Comparison of ENCODE assay signal across 8 mouse cellular contexts in genomic region chr8:83921558-83921957, GRCm38 (mm10). TPM values are rescaled to one million over a fixed set of nuclear protein-coding genes. Genes with fewer than 3 reads are reported as not detected.
A peak's percentile ranks its signal among the peaks of the same experiment; 100 is the strongest.
DNase-seq lines count a peak whose midpoint lies in the region; ATAC-seq and TF ChIP-seq lines count a peak whose summit lies in the region.

No protein-coding gene starts in this region.

- ATAC-seq in hindbrain, embryonic 13.5 days (ENCODE audit: low FRiP score) = no peak
- ATAC-seq in intestine, embryonic 15.5 days = peak; percentile 29; the same call in 1 of the 2 replicates
- ATAC-seq in stomach, postnatal 0 days (ENCODE audit: low FRiP score, low TSS enrichment) = 0 out of 2 replicates have a peak, but pooled peaks have one; percentile 28

- 82% methylated on average over 3 of the region's 3 CpGs for WGBS in hindbrain, embryonic 10.5 days
- WGBS in hindbrain, embryonic 13.5 days = 77% methylated on average over 3 of the region's 3 CpGs
- 68% methylated on average over 3 of the region's 3 CpGs for WGBS in intestine, embryonic 15.5 days
- 81% methylated on average over 3 of the region's 3 CpGs for WGBS in limb, embryonic 10.5 days
- 74% methylated on average over 3 of the region's 3 CpGs for WGBS in stomach, postnatal 0 days

- no peak overlapping the region for H3K27ac ChIP-seq in hindbrain, embryonic 10.5 days
- no peak overlapping the region for H3K27ac ChIP-seq in hindbrain, embryonic 13.5 days
- H3K27ac ChIP-seq in intestine, embryonic 15.5 days = no peak overlapping the region
- no peak overlapping the region for H3K27ac ChIP-seq in limb, embryonic 10.5 days
- H3K27ac ChIP-seq in stomach, postnatal 0 days (replicated peaks) = no peak overlapping the region

- DNase-seq in hindbrain, embryonic 10.5 days (ENCODE audit: low spot score) = peak; percentile 81
- DNase-seq in brain, embryonic 18.5 days (ENCODE audit: low read depth, low spot score) = peak; percentile 61
- DNase-seq in fibroblast of lung, adult 2 months (ENCODE audit: low read depth) = peak; percentile 49
- DNase-seq in limb, embryonic 10.5 days (ENCODE audit: low spot score) = peak; percentile 85
- DNase-seq in naive thymus-derived CD4-positive, alpha-beta T cell, adult 2 months (ENCODE audit: low read depth) = peak; percentile 88
- peak; percentile 78 for DNase-seq in stomach, postnatal 0 days (ENCODE audit: low spot score)

- no peak overlapping the region for H3K4me2 ChIP-seq in hindbrain, embryonic 13.5 days
- no peak overlapping the region for H3K4me2 ChIP-seq in intestine, embryonic 15.5 days (replicated peaks)
- no peak overlapping the region for H3K4me2 ChIP-seq in stomach, postnatal 0 days (replicated peaks; ENCODE audit: low read depth)

- H3K4me1 ChIP-seq in hindbrain, embryonic 10.5 days (replicated peaks) = no peaks in the 10 kb centered on the region; the same call in 1 of the 2 replicates
- no peaks in the 10 kb centered on the region; the same call in 1 of the 2 replicates for H3K4me1 ChIP-seq in hindbrain, embryonic 13.5 days (replicated peaks)
- no peaks in the 10 kb centered on the region; the same call in 1 of the 2 replicates for H3K4me1 ChIP-seq in intestine, embryonic 15.5 days (replicated peaks)
- peaks cover 3% of the 10 kb centered on the region; the same call in 1 of the 2 replicates for H3K4me1 ChIP-seq in limb, embryonic 10.5 days
- H3K4me1 ChIP-seq in stomach, postnatal 0 days (replicated peaks; ENCODE audit: control insufficient read depth, insufficient read depth) = no peaks in the 10 kb centered on the region

- peaks cover 74% of the 10 kb centered on the region for H3K36me3 ChIP-seq in hindbrain, embryonic 10.5 days
- H3K36me3 ChIP-seq in hindbrain, embryonic 13.5 days = peaks cover 88% of the 10 kb centered on the region
- peaks cover 20% of the 10 kb centered on the region for H3K36me3 ChIP-seq in intestine, embryonic 15.5 days
- peaks cover 89% of the 10 kb centered on the region for H3K36me3 ChIP-seq in limb, embryonic 10.5 days
- 0 out of 2 replicates have a peak, but pooled peaks cover 4% of the 10 kb centered on the region for H3K36me3 ChIP-seq in stomach, postnatal 0 days (ENCODE audit: control insufficient read depth, insufficient read depth, low read length)

- TF ChIP-seq EP300 in stomach, postnatal 0 days (optimal IDR thresholded peaks at IDR 0.05) = no peak

- no peaks in the 10 kb centered on the region for H3K9me3 ChIP-seq in hindbrain, embryonic 10.5 days
- no peaks in the 10 kb centered on the region for H3K9me3 ChIP-seq in hindbrain, embryonic 13.5 days
- H3K9me3 ChIP-seq in intestine, embryonic 15.5 days = no peaks in the 10 kb centered on the region
- no peaks in the 10 kb centered on the region for H3K9me3 ChIP-seq in limb, embryonic 10.5 days (replicated peaks)
- no peaks in the 10 kb centered on the region for H3K9me3 ChIP-seq in stomach, postnatal 0 days (ENCODE audit: control insufficient read depth, low read length)

- no peaks in the 10 kb centered on the region for H3K27me3 ChIP-seq in hindbrain, embryonic 10.5 days (ENCODE audit: insufficient read depth, poor library complexity, severe bottlenecking)
- no peaks in the 10 kb centered on the region for H3K27me3 ChIP-seq in hindbrain, embryonic 13.5 days
- H3K27me3 ChIP-seq in intestine, embryonic 15.5 days (replicated peaks) = no peaks in the 10 kb centered on the region
- H3K27me3 ChIP-seq in limb, embryonic 10.5 days (ENCODE audit: low read depth, poor library complexity, severe bottlenecking) = no peaks in the 10 kb centered on the region
- H3K27me3 ChIP-seq in stomach, postnatal 0 days (ENCODE audit: control insufficient read depth, insufficient read depth, low read length) = no peaks in the 10 kb centered on the region

- H3K4me3 ChIP-seq in hindbrain, embryonic 10.5 days = no peak overlapping the region
- no peak overlapping the region for H3K4me3 ChIP-seq in hindbrain, embryonic 13.5 days
- no peak overlapping the region for H3K4me3 ChIP-seq in intestine, embryonic 15.5 days (replicated peaks)
- H3K4me3 ChIP-seq in limb, embryonic 10.5 days = no peak overlapping the region
- no peak overlapping the region for H3K4me3 ChIP-seq in stomach, postnatal 0 days (ENCODE audit: low read depth, low read length)

- peak; percentile 94 for TF ChIP-seq CTCF in stomach, postnatal 0 days (IDR thresholded peaks at IDR 0.05; ENCODE audit: low read depth)

- H3K9ac ChIP-seq in hindbrain, embryonic 13.5 days = no peak overlapping the region
- H3K9ac ChIP-seq in intestine, embryonic 15.5 days = no peak overlapping the region
- no peak overlapping the region for H3K9ac ChIP-seq in stomach, postnatal 0 days (ENCODE audit: low read length)

RNA-seq across cellular contexts. Expression of gene Adgrl1, which starts 21.7 kb away (rescaled TPM):
- 10.9 and 15.4 TPM in 2 replicates for polyA plus RNA-seq in hindbrain, embryonic 10.5 days (2016; fragmentation: Nextera tagmentation; extraction: Ambion mirVana)
- 47.9 and 49.3 TPM in 2 replicates for polyA plus RNA-seq in hindbrain, embryonic 13.5 days (2015; fragmentation: Nextera tagmentation; extraction: Ambion mirVana)
- polyA plus RNA-seq in intestine, embryonic 15.5 days (2015; fragmentation: Nextera tagmentation; extraction: Ambion mirVana) = 11.0 and 13.4 TPM in 2 replicates
- 12.3 and 16.2 TPM in 2 replicates for polyA plus RNA-seq in limb, embryonic 10.5 days (2016; fragmentation: Nextera tagmentation; extraction: Ambion mirVana)
- 6.5 and 7.5 TPM in 2 replicates for polyA plus RNA-seq in stomach, postnatal 0 days (2015; fragmentation: Nextera tagmentation; extraction: Ambion mirVana)

RNA-seq across cellular contexts. Expression of gene Gm10644, which starts 33.4 kb away (rescaled TPM):
- 1.1 and 1.5 TPM in 2 replicates for polyA plus RNA-seq in hindbrain, embryonic 10.5 days (2016; fragmentation: Nextera tagmentation; extraction: Ambion mirVana)
- polyA plus RNA-seq in hindbrain, embryonic 13.5 days (2015; fragmentation: Nextera tagmentation; extraction: Ambion mirVana) = 0.76 and 0.84 TPM in 2 replicates
- 0.44 and 0.47 TPM in 2 replicates for polyA plus RNA-seq in intestine, embryonic 15.5 days (2015; fragmentation: Nextera tagmentation; extraction: Ambion mirVana)
- polyA plus RNA-seq in limb, embryonic 10.5 days (2016; fragmentation: Nextera tagmentation; extraction: Ambion mirVana) = 0.58 and 0.70 TPM in 2 replicates
- polyA plus RNA-seq in stomach, postnatal 0 days (2015; fragmentation: Nextera tagmentation; extraction: Ambion mirVana) = 0.11 and 0.13 TPM in 2 replicates

RNA-seq across cellular contexts. Expression of gene Asf1b, which starts 33.7 kb away (rescaled TPM):
- 99.1 and 112 TPM in 2 replicates for polyA plus RNA-seq in hindbrain, embryonic 10.5 days (2016; fragmentation: Nextera tagmentation; extraction: Ambion mirVana)
- 14.0 and 15.8 TPM in 2 replicates for polyA plus RNA-seq in hindbrain, embryonic 13.5 days (2015; fragmentation: Nextera tagmentation; extraction: Ambion mirVana)
- 57.8 and 60.9 TPM in 2 replicates for polyA plus RNA-seq in intestine, embryonic 15.5 days (2015; fragmentation: Nextera tagmentation; extraction: Ambion mirVana)
- polyA plus RNA-seq in limb, embryonic 10.5 days (2016; fragmentation: Nextera tagmentation; extraction: Ambion mirVana) = 94.6 and 101 TPM in 2 replicates
- polyA plus RNA-seq in stomach, postnatal 0 days (2015; fragmentation: Nextera tagmentation; extraction: Ambion mirVana) = 14.1 and 16.6 TPM in 2 replicates

RNA-seq across cellular contexts. Expression of gene Prkaca, which starts 51.2 kb away (rescaled TPM):
- polyA plus RNA-seq in hindbrain, embryonic 10.5 days (2016; fragmentation: Nextera tagmentation; extraction: Ambion mirVana) = 170 and 194 TPM in 2 replicates
- 188 and 191 TPM in 2 replicates for polyA plus RNA-seq in hindbrain, embryonic 13.5 days (2015; fragmentation: Nextera tagmentation; extraction: Ambion mirVana)
- 115 and 121 TPM in 2 replicates for polyA plus RNA-seq in intestine, embryonic 15.5 days (2015; fragmentation: Nextera tagmentation; extraction: Ambion mirVana)
- polyA plus RNA-seq in limb, embryonic 10.5 days (2016; fragmentation: Nextera tagmentation; extraction: Ambion mirVana) = 136 and 158 TPM in 2 replicates
- polyA plus RNA-seq in stomach, postnatal 0 days (2015; fragmentation: Nextera tagmentation; extraction: Ambion mirVana) = 62.4 and 63.1 TPM in 2 replicates
